Comparison of ENCODE assay signal across 19 mouse cellular contexts in genomic region chr5:67236601-67237000, GRCm38 (mm10).
"Had no signal": no experiment of that assay in that cellular context is flagged by ENCODE, and none has a peak within 500 bp of the region (broad histone marks: within the 10 kb centered on the region; RNA-seq: fewer than 3 reads in every experiment).

No protein-coding gene starts in this region.

- H3K4me2 ChIP-seq: lung, embryonic 14.5 days; midbrain, embryonic 11.5 days; neural tube, embryonic 13.5 days; stomach, embryonic 15.5 days had no signal

- H3K27ac ChIP-seq: kidney, postnatal 0 days; layer of hippocampus, adult 2 months; left cerebral cortex, adult 2 months; liver, embryonic 14.5 days; macrophage; neural tube, embryonic 13.5 days; stomach, embryonic 15.5 days had no signal

- H3K4me3 ChIP-seq: layer of hippocampus, adult 2 months; left cerebral cortex, adult 2 months; neural tube, embryonic 13.5 days; stomach, embryonic 15.5 days had no signal

- H3K4me1 ChIP-seq: neural tube, embryonic 13.5 days had no signal

- H3K9me3 ChIP-seq: neural tube, embryonic 13.5 days; stomach, embryonic 15.5 days had no signal

- H3K36me3 ChIP-seq: neural tube, embryonic 13.5 days; stomach, embryonic 15.5 days had no signal

- H3K9ac ChIP-seq: liver, embryonic 14.5 days; liver, postnatal 0 days; lung, embryonic 14.5 days; neural tube, embryonic 13.5 days; stomach, embryonic 15.5 days had no signal

- DNase-seq: kidney, adult 2 months; kidney, postnatal 25 days; layer of hippocampus, postnatal 36 days; liver, postnatal 0 days; lung, embryonic 14.5 days; midbrain, embryonic 14.5 days; retina, postnatal 1 day; right cerebral cortex, postnatal 25 days; spleen, adult 18-20 months; thymus, postnatal 25 days had no signal

- ATAC-seq: liver, postnatal 0 days; lung, postnatal 0 days had no signal
